Mouse (Mus musculus): ENCODE measurements around the gene Hist1h2ab.
A peak's percentile ranks its signal among the peaks of the same experiment; 100 is the strongest.
"Not testable (repeated sequence)": the region's sequence is repeated elsewhere in the genome, so short reads cannot be mapped to it uniquely, and the experiment has no call there.

The Hist1h2ab gene

DNA sequence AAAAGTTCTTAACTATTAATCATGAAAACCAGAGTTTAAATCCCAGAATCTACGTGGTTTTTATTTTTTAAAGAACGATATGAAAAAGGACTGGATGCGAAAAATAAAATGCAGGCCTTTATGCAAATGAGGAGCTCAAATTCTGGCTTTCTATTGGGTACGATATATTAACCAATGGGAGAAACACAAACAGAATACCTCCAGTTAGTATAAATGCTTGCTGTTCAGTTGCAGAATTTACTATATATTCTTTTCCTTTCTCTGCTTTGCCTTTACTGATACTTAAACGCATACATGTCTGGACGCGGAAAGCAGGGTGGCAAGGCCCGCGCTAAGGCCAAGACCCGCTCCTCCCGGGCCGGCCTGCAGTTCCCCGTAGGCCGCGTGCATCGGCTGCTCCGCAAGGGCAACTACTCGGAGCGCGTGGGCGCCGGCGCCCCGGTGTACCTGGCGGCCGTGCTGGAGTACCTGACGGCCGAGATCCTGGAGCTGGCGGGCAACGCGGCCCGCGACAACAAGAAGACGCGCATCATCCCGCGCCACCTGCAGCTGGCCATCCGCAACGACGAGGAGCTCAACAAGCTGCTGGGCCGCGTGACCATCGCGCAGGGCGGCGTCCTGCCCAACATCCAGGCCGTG, at the start of gene Hist1h2ab:
Gene Hist1h2ab, plus strand, starts transcription at position 288 of the 639 bp plus-strand sequence.
- DNase-seq (ENCODE audit: low spot score in 2 of 2): not testable (repeated sequence)

DNA sequence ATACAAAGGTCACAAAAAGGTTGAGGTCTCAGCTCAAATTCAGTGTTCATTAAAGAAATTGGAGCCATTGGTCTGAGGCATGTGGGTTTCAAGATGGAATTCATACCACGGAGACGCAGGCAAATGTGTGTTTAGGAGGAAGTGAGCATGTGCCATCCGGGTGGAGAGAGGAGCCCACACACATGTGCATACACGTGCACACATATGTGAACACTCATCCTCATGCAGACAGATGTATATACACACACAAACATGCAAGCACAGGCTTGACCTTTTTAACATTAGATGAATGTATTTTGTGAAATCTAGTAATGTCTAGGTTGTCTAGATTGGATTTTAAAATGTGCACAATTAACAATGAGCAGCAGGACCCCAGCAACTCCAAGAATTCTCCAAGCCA, 48.7 kb upstream of the Hist1h2ab start:
- no peak for DNase-seq (ENCODE audit: low spot score in 2 of 2)

DNA sequence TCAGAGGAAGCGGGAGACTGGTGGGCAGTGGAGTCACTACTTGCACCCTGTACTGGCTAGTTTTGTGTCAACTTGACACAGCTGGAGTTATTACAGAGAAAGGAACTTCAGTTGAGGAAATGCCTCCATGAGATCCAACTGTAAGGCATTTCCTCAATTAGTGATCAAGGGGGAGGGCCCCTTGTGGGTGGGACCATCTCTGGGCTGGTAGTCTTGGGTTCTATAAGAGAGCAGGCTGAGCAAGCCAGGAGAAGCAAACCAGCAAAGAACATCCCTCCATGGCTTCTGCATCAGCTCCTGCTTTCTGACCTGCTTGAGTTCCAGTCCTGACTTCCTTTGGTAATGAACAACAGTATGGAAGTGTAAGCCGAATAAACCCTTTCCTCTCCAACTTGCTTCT, 48.1 kb upstream of the Hist1h2ab start:
- not testable (repeated sequence) for DNase-seq (ENCODE audit: low spot score in 2 of 2)

DNA sequence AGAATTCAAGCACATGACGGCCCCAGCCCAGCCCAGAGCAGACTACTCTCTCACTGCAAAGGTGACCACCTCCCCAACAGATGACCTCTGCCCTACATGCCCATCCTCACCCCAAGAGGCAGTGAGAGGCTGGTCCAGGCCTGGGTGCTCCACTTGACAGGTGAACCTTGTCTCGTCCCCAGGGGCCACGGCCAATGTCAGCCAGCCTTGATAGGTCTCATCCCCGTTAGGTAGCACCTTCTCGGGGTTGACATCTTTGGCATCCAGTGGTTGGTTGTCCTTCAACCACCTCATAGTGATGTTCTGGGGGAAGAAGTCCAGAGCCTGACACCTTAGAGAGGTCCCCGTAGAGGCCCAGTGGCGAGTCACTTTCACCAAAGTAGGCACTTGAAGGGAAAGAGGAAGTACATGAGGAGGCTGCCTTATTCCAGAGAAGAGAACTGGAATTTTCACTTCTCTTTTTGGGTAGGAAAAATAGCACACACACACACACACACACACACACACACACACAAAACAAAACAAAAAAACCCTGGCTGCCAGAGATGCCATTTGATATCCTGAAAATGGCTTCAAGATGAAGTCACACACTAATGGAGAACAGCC, 45.1 kb upstream of the Hist1h2ab start:
- no peak for DNase-seq (ENCODE audit: low spot score in 2 of 2)

DNA sequence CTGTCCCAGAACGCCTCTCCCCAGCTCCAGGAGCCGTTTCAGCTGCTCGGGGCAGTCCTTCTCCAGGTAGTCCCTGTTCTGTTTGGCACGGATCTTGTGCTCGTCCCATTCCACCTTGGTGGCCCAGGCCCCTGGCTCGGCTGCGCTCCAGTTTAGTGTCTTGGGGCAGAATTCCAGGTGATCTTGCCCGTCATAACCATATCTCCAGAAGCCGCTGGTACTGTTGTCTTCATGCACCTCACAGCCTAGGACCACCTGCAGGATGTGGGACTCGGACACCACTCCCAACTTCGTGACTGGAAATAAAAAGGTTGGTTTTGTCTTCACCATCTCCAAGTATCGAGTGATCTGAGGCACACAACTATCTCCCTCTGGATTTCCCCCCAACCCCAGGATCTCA, 44.2 kb upstream of the Hist1h2ab start:
- DNase-seq (ENCODE audit: low spot score in 2 of 2): no peak

DNA sequence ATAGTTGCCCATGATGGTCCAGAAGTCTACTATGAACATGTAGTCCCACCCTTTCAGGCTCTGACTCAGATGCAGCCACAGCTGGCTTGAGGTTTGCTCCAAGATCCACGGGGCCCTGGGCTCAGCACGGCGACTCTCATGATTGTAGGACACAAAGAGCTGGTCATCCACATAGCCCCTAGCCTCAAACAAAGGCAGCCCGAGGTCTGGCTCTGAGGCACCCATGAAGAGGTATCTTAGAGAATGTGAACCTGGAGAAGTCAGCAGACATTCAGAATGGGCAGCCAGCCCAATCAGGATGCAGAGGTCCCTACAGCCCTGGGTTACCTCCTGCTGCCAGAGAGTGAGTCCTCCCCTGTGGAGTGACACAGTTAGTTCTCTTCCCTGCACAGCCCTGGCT, 42.9 kb upstream of the Hist1h2ab start:
- DNase-seq (ENCODE audit: low spot score in 2 of 2): no peak

DNA sequence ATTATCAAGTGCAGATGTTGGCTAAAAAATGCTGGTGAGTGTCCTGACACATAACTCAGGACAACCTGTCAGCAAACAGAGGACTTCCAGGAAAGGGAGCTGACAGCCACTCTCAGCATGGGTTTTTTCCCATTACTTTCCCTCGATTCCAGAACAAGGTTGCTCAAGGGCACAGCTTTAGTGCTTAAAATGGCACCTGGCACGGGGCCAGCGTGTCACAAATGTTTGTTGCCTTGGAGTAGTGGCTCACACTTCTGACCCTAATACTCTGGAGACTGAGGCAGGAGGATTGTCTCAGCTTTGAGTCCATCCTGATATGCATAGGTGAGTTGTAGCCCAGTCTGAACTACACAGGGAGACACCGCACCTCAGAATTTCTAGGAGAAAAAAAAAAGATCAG, 42.3 kb upstream of the Hist1h2ab start:
- DNase-seq (ENCODE audit: low spot score in 2 of 2): no peak

DNA sequence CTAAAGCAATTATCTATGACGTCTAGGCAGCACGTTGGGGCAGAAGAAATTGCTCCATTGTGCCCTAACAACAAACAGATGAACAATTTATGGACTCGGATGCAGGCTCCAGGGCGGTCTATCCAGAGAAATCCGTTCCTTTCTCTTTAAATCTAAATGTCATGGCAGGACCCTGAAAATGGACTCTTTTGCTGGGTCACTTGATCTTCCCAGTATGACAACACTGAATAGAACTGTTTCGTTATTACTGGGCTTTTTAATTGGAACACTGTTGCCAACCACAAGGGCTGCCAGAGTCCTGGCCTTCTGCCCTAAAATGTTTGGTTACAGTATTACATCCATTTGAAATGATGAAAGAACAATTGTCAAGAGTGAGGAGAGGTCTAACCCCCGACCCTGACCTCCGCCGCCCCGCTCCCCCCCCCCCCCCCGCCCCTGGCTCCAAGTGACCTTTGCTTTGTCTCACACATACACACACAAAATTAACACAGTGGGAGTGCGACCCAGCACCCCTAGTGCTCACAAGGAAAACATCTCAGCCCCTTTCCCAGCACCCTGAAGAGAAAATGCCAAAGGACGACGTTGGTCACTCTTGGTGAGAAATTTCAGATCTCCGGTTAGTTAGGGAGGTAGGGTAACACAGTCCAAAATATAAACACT, 41.1 kb upstream of the Hist1h2ab start:
- no peak for DNase-seq (ENCODE audit: low spot score in 2 of 2)

DNA sequence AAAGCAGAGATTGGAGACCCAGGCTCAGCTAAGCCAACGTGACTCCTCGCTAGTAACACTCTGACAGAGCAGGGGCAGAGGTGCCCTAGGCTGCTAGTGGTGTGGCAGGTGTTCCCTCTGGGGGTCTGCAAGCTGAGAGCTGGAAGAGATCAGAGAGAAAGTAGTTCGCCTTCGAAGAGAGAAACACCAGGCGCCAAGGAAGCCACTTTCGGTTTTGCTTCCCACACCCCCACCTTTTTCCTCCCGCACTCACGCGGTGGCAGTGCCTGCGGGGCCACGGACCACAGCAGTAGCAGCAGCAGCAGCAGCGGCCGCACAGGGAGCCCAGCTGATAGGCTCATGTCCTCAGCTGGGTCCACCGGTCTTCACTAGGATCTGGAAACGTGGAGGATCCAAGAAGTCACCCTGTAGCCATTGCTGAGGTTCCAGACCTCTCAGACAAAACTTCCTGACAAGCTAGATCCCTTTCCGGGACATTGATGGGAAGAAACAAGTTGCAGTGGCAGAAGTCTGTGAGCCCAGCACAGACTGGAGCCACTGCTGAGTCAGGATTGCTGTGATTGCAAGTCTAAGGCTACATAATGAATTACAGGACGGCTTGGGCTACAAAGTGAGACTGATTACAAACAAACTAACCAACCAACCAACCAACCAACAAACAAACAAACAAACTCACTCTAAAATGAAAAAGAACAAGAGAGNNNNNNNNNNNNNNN, 40.4 kb upstream of the Hist1h2ab start, which contains the start of gene Hfe:
Gene Hfe, minus strand, starts transcription at position 481 of the 716 bp plus-strand sequence.
- peak in 1 of 2 experiments; percentile 44 for DNase-seq (ENCODE audit: low spot score in 2 of 2)

DNA sequence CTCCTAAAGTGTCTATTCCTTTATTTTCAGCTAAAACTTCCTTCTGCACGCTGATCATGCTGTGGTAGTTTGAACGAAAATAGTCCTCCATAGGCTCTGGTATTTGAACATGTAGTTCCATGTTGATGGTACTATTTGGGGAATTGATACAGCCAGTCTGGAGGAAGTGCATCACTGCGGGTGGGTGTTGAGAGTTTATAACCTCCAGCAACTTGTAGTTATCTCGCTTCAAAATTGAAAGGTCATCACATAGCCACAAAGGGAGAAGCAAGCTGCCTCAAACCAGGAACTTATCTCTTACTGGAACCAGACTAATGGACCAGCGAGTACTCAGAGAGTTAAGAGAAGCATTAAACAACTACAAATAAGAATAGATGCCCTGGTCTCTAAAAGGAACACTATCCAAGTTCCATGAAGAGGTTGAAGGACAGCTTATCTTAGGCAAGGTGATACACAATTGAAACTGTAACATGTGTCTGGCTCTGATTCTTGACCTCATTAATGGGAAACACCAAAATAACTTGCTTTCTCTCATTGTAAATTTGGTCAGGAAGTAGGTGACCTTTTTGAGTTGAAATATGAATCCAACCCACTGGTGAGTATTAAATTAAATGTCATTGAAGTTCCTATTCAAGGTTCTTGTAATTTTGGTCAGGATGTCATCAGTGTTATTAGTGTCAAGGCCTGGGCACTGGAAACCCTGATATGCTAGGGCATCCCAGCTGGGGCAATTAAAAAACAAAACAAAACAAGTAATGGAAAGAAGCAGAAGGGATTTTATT, 34.5 kb upstream of the Hist1h2ab start:
- no peak for DNase-seq (ENCODE audit: low spot score in 2 of 2)

DNA sequence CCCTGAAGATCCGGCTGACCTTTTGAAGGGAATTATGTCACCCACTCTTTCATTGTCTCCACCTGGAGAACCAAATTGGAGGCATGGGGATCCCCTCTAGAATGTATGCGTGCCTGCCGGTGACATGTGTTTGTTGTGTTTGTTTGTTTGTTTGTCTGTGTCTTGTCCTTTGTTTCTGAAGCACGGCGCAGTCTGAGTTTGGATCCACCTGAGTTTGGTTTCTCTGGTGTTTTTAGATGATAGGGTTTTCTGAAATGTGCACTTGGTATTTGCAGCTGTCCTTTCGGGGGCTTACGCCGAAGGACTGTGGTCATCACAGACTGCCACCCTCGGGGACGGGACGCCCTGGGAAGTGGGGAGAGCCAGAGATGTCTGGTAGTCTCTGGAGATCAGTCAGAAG, 33.8 kb upstream of the Hist1h2ab start:
- no peak for DNase-seq (ENCODE audit: low spot score in 2 of 2)

DNA sequence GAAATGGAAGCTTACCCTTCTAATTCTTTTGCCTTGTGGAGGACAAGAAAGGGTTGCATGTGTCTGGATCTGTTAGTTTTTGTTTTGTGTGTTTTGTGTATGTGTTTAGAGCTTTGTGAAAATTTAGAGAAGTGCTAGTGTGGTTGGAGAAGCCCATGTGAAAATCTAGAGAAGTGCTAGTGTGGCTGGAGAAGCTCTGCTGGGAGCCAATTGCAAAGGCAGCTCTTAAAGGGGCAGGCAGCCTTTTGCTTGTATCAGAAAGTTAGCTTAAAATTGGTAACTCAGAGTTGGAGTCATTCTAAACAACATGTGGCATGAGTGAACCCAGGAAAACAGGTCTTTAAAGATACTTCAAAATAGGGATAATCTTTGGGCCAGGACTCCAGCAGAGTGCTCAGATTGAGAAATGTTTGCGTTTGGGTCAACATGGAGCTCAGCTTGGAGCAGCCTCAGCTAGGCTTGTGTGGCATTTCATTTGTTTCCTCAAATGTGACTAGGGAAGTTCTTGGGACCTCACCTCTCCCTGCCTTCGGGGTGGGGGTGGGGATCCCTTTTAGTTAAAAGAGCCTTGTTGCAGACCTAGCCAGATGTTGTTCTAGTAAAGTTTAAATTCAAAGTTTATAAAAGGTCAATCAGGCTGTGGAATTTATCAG, 33.2 kb upstream of the Hist1h2ab start:
- DNase-seq (ENCODE audit: low spot score in 2 of 2): not testable (repeated sequence)

DNA sequence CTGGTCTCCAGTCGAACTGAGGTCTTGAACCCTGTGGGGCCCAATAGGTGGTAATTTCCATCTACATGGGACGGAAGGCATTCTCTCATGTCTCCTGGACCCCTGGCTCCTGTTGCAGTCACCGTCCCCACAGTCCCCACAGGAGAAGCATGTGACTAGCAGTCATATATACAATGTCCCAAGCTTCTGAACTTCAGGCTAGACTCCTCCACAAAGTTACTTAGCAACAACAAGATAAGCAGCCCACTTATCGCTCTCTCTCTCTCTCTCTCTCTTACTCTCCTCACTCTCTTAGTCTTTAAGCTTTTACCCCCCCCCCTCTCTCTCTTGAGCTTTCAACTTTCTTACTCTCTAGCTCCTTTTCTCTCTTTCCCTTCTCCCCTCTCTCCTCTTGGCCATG, 26.7 kb upstream of the Hist1h2ab start:
- DNase-seq (ENCODE audit: low spot score in 2 of 2): no peak

DNA sequence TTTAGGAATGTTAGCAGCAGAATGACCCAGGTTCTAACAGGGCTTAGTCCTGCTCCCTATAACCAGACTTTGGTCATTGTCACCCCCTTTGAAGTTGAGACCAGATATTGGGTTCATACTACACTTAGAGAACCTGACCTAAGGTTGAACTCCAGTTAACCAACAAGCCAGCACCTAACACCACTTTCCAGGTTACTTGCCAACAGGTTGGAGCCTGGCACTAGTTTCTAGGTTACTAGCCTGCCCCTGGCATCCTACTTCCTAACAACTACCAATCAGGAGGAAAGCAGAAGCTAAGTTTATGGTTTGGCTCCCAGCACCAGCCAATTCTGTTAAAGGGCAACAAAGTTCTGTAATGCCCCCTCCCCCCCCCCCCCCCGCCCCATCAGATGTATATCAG, 25.7 kb upstream of the Hist1h2ab start:
- no peak for DNase-seq (ENCODE audit: low spot score in 2 of 2)

DNA sequence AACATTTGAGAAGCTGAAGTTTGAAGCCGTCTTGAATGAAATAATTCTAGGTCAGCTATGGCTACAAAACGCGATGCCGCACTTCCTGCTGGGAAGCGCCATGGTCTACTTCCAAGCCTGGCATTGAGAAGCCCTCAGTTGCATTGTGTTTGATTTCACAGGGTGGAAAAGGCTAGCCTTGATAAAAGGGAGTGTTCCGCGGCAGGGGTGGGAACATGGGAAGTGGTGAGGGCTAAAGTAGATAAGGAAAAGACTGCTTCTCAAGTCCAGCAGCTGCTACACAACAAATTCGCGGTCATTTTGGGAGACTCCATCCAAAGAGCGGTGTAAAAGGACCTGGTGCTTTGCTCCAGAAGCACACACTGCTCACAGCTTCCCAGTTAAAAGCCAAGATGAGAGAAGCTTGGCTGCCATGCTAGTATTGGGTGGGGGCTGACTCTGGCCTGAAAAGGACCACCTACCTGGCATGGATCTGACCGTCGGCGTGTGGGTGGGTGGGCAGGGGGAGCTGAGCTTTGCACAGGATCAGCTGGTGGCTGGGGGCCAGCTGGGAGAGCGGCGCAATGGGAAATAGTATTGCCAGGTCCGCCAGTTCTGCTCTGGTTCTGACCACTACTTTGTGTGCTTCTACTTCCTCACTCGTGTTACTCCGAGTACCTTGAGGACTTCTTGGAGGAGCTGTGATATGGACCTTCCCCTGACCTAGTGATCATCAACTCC, 22.3 kb upstream of the Hist1h2ab start:
- DNase-seq (ENCODE audit: low spot score in 2 of 2): no peak

DNA sequence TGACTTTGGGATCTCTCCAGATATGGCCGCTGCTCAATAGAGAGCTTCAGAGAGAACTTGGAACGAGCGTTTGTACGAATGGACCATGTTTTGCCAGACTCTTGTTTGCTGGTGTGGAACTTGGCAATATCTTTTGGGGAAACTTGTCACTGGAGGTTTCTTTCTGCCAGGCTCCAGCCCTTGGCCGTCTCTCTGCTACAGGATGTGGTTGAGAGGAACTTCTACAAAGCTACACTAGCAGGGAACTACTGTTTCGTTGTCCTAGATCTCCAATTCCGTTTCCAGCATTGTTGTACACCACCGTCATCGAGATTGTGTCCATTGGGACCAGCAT, 21.8 kb upstream of the Hist1h2ab start:
- DNase-seq (ENCODE audit: low spot score in 2 of 2): no peak

DNA sequence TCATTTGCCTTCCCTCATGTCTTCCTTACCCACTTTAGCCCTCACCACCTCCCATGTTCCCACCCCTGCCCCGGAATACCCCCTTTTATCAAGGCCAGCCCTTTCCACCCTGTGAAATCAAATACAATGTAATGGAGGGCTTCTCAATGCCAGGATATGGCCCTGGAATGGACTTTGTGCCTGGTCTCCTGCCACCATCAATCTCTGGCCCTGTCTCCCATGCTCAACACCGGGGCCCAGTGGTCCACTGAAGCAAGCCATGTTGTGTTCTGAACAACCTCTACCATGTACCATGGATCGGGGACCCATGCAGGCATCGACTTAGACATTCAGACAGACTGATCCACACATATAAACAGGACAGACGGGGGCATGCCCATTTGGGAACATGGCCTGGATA, 21.2 kb upstream of the Hist1h2ab start:
- DNase-seq (ENCODE audit: low spot score in 2 of 2): no peak

DNA sequence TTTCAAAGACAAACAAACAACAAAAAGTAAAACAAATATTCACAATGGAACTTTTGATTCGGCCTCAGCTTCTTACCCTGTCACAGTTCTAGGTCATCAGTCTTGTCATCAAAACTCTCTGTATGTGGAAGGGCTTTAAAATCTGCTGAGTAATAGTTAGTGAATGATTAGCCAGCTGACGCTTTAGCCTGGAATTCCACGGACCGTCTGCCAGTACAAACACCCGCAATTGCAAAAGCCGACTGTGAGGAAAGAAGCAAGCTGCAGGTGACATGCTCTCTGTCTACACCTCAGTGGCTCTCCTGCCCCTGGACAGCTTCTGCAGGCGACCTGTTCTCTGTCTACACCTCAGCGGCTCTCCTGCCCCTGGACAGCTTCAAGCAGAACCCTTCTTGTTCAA, 20.4 kb upstream of the Hist1h2ab start:
- DNase-seq (ENCODE audit: low spot score in 2 of 2): peak in 1 of 2 experiments; percentile 48

DNA sequence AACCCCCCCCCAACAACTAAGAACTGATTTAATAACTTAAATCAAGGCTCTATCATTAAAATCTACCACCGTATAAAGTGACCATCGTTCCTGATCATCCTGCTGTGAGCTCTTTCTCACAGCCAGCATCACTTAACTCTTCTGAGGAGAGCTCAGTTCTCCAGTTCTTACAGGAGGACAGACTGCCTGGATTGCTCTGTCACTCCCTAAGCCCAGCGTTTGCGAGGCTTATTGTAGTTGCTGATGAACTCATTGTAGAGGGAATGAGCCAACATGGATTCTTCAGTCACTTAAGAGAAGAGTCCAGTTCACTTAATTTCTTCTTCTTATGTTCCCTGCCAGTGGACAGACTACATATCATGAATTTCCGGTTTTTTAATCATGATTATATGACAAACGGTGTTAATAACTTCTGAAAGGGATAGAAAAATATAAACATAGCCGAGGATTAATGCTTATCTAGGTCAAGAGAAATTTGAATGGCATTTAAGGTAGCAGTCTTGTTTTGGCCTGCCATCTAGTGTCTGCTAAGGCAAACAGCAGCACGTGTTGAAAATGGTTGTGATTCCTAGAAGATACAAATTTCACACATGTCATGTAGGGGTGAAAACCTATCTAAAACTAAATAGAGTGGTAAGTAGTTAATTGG, 18.6 kb upstream of the Hist1h2ab start:
- DNase-seq (ENCODE audit: low spot score in 2 of 2): no peak

DNA sequence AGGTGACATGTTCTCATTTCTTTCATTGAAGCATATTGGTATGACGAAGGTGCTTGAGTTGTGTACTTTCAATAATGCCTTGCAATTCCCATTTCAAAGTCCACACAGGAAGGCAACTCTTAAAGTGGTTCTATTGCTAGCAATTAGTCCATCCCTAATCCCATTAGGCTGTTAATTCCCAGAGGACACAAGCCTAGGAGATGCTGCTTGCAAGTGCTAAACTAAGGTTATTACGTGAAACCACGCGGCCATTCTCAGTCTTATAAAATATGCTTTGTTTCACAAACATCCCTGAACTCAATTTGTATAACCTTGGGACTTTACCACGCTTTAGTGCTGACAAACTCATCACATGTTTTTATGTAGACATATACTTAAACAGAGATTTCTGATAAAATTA, 13.8 kb upstream of the Hist1h2ab start:
- DNase-seq (ENCODE audit: low spot score in 2 of 2): no peak
